Mouse (Mus musculus) adrenal gland, postnatal 25 days (tissue): ENCODE measurements around the gene Camk2g. TPM values are rescaled to one million over a fixed set of nuclear protein-coding genes. Genes with fewer than 3 reads are reported as not detected.

Experiments
- DNase-seq: peaks from one replicate; pipeline ENCODE4 v3.0.0; 2021; ENCODE audit warnings: mixed read lengths
- long read RNA-seq: library from polyadenylated mRNA; stranded (forward); transcript quantifications from one replicate; pipeline ENCODE4 v2.0.0, GENCODE M21; 2021
- total RNA-seq: library from RNA; stranded (reverse); gene quantifications from 2 replicates; pipeline ENCODE4 v1.2.3, GENCODE M21; 2021

Camk2g gene
- 49.0 and 62.6 TPM in 2 replicates for total RNA-seq
- long read RNA-seq, transcript Camk2g-203 (19 exons, 3,564 nt): major isoform, 9 of 26 reads
- long read RNA-seq, partial matches to known transcripts: 1 of 26 reads
- long read RNA-seq, other reads (novel, unspliced or antisense): 13 of 26 reads

DNA sequence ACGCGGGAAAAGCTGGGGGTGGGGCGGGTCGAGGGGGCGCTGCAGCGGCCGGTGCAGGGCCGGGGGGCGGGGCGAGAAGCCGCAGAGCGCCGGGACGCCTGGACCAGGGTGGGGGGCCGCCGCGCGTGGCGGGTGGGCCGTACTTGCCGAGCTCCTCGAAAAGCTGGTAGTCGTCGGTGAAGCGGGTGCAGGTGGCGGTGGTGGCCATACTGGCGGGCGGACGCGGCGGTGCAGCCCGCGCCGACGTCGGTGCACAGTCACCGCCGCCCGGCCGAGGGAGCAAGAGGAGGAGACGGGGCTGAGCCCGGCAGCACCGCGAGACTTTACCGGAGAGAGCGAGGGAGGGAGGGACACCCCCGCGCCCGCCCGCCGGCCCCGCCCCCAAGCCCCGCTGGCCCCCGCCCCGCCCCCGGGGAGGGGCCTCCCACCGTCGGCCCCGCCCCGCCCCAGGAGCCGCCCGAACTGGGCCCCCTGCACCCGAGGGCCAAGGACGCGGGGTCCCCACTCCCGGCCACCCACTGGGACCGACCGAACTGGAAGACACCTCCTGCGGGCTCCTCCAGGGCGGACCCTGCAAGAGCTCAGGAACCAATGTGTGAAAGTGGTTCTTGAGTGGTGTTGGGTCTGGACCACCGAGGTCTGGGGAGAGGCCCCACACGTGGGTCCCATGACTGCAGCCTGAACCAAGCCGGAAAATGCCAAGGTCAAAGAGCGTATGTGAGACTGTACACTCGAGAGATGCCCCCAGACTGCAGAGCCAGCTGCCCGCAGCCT lies at the start of gene Camk2g:
TSS of gene Camk2g (minus strand) at position 331 of the 774 bp plus-strand sequence.
- peak; percentile 90 for DNase-seq

DNA sequence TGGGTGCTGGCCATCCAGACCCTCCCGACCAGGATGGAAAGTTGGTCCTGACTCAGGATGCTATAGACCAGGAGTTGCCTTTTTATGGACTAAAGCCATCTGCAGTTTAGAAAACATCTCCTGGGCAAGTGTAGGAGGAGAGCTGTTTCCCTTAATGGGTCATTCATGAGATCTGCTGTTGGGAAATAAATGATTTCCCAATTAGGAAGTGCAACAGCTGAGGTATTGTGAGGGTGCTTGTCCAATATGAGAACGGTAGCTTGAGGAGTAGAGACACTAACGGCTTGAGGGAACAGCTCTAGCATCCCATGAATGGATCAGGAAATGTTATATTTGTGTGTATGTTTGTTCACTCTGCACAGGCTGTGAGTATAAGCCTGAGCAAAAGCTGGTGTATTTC lies 48.7 kb upstream of the Camk2g start:
- DNase-seq: no peak

DNA sequence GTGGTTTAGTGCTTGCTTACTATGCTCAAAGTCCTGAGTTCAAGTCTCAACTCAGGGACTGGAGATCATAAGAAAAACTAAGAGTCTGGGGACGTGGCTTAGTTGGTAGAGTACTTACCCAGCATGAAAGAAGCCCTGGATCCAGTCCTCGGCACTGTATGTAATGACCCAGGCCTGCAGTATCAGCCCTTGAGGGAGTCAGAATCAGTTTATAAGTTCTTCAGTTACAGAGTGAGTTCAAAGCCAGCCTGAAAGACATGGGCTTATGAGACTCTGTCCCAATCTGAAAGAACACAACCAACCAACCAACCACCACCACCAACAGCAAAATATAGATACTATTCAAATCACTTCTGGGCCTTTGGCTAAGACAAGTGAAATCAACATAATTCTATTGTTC lies 47.6 kb upstream of the Camk2g start:
- DNase-seq: no peak

DNA sequence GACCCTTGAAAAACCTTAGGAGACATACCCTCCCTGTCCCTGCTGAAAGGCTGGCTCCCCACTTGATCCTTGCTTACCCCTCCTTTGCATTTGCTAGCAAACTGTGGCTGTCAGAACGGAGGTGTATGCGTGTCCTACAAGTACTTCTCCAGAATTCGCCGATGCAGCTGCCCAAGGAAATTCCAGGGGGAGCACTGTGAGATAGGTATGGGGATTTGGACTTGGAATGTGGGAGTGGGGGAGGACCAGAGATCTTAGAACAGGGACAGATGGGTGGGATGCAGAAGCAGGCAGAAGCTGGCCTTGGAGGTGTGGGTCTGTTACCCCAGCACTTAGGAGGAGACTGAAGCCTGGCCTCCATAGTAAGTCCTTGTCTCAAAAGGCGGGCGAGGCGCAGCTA lies 43.8 kb upstream of the Camk2g start:
- no peak for DNase-seq

DNA sequence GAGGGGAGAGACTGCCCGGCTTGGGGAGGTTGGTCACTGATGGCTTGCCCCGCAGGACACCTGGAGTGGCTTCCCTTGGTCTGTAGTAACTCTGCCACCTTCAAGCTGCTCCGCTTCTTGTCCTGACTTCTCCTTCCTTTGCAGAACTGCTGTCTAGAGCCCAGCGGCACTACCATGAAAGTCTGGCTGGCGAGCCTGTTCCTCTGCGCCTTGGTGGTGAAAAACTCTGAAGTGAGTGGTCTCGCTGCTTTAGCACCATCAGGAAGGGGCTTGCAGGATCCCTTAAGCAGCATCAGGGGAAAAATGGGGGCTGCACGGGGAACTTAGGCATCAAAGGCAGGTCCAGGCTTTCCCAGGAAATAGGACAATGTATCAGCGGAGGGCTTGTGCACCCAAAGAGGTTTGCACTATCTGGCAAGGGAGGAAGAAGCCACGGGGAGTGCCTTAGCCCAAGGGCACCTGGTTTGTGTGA lies 43.1 kb upstream of the Camk2g start:
- no peak for DNase-seq

DNA sequence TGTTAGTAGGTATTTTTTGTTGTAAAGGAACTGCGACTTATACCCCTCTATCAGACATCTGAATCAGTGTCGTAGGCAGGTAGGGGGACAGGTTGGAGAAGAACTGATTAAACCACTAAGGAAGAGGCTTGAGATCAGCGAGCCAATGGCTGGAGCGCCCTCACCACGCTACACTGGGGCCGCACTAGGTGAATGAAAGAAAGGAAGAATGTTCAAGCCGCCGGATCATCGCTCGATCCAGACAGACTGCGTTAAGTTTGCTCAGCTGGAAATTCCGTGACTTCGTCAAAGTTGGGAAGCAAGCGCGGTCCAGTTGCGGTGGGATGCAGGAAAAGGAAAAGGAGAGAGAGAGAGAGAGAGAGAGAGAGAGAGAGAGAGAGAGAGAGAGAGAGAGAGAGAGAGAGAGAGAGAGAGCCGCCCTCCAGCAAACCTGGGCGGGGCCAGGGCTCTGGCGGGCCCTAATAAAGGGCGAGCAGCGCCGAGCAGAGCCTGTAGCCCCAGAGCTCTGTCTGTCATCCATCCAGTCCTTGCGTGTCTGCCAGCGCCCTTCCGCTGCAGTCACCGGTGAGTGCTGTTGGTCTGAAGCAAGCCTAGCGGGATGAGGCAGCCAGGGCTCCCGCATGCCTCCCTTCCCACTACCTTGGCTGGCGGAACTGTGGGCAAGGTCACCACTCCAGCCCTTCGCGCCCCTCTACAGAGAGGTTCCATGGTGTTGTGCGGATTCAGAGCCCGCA lies 42.5 kb upstream of the Camk2g start, which contains the start of gene Plau:
TSS of gene Plau (plus strand) at position 490 of the 734 bp plus-strand sequence.
- DNase-seq: peak; percentile 78

DNA sequence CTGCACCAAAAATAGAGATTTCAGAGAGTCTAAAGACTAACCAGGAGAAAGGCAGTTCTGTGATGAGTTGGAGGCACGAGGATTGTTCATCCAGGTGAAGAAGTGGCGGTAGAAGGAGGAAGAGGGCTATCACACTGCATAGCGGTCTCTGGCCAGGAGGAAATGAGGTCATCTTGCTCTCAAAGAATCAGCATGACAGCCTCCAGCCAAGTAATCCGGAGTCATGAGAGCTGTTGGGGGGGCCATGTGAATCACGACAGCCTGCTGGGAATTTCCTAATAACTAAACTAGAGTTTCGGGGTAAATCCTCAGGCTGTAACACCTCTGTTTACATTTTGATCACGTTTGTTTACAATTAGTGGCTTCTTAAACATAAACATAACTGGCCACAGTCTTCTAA lies 40.2 kb upstream of the Camk2g start:
- no peak for DNase-seq

DNA sequence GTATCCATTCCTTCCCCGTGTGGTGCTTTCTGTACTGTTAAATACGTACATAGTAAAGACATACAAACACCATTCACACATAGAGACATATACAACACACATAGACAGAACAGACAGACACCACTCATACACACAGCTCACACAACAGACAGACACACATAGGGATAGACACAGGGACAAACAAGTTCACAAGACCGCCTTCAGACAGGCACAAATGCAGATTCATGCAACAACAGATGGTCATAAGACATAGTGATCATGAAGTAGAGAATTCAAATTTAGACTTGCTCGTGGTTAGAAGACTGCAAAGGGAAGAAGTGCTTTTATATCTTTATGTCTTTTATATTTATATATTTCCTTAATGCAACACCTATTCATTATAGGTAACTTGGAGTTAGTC lies 39.6 kb upstream of the Camk2g start:
- no peak for DNase-seq

DNA sequence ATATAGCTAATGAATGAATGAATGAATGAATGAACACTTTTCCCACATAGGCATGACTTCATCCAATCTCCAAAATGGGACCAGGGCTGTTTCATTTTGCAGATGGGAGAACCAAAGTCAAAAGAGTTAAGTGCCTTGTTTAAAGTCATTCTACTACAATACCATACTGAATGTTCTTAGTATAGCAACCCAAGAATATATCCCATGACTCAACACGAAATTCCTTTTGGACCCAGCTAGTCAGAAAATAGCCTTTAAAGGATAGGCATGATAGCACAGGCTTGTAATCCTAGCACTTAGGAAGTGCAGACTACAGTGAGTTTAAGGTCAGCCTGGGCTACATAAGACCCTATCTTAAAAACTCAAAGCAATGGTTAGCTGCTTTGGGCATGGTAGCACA lies 38.0 kb upstream of the Camk2g start:
- no peak for DNase-seq

DNA sequence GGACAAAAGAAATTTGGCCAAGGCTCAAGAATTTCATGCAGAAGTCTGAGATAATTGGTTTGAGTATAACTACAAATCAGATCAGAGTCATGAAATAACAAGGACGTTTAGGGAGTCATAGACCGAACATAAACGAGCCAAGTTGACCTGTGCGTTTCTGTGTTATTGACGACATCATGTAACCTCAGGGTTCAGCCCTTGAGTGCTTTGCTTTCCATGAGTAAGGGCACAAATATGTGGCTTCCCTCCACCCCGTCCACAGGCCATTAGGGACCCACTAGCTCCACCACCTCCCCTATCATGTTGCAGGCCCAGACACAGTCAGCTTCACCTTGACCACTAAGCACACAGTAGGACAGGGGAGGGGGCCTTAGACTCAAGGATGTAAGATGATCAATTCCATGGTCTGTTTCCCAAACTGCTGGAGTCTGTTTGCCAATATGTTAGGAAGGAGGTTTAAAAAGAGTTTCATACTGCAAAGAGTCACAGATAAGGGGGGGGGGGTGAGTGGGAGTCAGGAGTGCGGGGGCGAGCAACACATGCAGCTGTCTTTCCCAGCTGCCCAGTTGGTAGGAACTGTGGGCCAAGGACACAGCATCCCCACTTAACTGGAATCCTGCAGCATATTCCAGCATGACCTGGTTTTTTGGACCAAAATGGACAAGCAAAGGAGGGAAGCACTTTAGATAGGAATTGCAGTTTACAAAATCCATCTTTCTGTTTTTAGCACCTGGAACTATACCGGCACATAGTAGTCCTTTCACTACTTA lies 37.4 kb upstream of the Camk2g start:
- no peak for DNase-seq

DNA sequence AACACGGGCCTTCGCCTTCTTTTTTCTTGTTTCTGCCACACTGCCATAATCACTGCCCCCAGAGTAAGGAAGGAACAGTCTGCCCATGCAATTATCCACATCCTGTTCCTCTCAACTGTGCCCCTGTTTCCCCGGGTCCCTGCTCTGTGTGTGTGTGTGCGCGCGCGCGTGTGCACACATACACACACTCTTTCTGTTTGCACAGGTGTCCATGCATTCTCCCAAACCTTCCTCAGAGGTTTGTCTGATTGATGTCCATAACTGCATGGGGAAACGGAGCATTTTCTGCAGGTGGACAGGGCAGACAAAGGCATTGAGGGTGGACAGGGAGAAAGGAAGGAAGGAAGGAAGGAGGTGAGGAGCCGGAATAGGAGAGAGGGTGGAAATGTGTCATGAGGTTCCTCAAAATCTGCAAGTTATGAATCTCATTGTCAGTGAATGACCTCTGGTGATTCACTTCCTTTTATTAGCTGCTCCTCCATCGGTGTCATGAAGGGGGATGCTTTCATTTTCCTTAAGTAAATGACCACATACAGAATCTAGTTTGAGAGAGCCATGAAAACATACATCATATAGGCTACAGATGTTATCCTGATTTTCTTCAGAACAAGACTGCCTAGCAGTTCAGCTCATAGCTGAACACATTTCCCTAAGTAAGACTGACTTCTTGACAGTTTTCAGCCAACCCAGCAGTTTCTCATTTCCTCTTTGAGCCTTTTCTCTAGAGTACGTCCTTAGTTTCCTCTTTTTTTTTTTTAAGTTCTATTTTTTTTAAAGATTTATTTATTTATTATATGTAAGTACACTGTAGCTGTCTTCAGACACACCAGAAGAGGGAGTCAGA lies 35.9 kb upstream of the Camk2g start:
- DNase-seq: no peak

DNA sequence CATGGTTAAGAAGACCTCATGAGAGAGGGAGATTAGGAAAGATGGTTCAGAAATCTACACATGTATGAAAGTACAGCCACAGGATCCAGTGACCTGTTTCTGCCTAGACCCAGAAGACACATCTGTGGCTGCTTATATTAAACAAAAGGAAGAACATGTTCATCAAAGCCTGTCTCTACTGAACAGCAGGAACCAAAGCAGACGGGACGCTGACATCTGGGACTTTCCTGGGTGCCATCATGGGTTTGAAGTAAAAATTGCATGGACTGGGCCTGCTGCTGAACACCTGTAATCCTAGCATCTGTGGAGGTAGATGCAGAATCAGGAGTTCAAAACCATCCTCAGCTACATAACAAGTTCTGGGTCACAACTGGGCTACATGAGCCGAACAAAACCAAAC lies 34.6 kb upstream of the Camk2g start:
- no peak for DNase-seq

DNA sequence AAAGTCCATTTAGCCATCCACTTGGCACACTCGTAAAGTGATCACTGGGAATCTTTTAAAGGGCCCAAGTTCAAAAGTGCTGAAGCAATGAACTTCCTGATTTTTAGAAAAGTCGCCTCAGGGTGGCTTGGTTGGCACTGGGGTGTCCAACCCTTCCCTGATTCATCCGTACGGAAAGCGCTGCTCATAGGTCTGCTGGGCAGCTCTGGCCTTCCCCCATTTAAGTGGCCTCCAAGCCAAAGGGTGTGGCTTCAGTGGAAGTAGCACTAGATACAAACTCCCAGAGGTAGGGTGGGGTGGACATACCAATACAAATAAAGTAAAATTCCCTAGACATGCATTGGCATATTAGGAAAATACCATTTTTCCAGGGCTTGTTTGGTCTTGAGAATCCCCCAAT lies 33.6 kb upstream of the Camk2g start:
- no peak for DNase-seq

DNA sequence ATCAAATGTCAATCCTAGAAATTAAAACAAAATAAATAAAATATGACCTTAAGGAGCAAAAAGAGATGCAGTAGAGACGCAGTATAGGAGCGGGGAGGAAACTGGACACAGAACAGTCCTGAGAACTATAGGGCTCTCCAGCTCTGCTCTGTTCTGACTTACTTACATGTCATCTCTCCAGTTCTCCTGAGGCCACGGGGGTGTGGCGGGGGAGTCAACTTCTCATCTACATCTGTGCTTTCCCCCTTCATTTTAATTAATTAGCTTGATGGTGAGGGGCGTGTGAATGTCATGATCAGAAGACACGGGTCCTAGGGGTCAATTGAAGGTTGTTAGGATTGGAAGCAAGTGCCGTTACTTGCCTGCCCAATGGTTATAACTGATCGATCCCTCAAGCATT lies 33.2 kb upstream of the Camk2g start:
- no peak for DNase-seq

DNA sequence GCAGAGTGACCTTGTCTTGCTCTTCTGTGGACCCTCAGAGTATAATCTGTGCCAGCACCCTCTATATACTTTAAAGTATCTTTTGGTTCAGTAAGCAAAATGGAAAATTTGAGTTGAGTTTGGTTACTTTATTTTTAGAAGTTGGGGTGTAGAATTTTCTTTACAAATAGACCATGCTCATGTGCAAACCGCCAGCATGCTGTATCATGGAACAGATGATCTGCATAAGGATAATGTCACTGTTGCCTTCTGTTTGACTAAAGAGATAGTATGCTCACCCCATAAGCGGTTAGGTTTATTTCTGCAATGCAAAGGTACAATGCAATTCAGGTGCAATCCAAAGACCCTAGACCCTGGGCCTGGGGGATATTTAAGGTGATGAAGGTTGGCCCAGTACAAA lies 31.6 kb upstream of the Camk2g start:
- no peak for DNase-seq

DNA sequence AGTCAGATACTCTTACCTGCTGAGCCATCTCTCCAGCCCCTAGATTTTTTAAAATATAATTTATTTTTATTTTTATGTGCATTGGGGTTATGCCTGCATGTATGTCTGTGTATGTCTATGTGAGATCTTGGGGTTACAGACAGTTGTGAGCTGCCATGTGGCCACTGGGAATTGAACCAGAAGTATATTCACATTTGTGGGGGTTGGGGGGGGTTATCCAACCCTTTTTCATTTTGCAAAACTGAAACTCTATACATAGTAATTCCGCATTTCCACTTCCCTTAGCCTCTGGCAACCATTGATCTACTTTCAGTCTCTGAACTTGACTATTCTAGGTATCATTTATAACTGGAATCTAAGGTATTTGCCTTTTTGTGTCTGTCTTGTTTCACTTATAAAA lies 30.6 kb upstream of the Camk2g start:
- DNase-seq: no peak

DNA sequence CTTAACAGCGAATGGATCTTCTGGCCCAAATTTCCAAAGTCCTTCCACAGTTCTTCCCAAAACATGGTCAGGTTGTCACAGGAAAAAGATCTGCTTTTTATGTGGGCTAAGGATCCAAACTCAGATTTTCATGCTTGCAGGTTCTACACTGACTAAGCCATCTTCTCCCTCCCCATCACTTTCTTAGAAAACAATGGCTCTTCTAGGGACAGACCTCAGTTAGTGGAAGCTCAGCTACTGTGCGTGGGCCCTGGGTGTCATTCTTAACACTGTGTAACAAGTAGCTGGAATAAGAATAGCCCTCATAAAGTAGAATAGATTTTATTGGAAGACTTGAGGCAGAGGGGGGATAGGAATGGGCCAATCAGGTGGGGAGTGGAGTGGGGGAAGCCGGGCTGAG lies 21.6 kb upstream of the Camk2g start:
- DNase-seq: no peak

DNA sequence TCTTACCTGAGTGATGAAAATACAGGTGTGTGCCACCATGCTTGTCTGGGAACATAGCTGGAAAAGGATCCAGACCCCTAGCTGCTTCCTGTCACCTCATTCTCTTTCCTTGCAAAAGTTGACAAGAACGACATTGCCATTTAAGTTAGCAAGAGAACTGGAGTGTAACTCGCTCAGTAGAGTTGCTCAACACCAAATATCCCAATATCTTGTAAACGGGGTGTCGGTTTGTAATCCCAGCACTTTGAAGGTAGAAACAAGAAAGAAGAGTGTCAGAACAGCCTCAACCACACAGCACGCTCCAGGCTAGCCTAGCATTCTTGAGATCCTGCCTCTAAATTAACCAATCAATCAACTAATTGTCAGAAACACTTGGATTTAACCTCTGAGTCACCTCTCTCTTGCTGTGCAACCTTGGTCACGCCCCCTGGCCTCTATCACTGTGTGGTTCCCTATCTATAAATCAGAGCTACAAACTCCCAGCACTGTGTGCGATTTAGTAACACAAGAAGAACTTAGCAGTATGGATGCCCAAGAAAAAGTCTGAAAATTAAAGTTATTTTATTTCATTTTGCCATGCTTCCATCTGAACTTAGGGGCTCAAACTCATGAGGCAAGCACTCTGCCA lies 18.0 kb upstream of the Camk2g start:
- DNase-seq: peak; percentile 46

DNA sequence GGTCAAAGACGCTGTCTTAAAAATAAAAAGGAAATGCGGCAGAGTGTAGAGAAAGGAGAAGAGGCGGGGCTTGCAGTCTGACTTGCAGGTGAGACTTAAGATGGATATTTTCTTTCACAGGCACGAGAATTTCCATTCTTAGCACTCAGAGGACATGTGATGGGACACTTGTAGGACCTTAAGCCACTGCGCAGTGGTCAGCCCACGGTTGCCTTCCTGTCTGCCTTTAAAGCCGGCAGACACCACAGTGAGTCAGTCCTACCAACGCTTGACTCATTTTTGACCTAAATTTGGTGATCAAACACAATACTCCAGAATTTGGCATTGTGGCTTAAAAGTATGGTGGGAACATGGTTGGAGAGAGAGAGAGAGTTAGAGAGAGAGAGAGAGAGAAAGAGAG lies 17.3 kb upstream of the Camk2g start:
- no peak for DNase-seq

DNA sequence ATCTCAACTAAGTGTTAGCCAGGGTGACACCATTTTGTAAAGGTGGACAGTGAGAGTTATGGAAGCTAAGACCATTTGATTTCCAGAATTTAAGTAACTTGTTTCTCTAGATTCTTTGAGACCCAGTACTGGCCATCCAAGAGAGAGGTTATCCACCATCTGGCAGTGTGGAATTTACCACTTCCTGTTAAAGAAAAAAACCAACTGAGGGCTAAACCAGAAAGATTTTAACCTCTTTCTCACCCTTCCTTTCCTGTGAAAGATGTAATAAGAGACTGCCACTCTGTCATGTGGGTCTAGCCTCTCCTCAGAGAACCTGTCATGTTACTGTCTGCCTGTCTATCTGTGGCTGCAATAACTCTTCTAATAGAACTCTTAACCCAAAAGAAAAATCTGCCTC lies 15.9 kb upstream of the Camk2g start:
- DNase-seq: no peak

DNA sequence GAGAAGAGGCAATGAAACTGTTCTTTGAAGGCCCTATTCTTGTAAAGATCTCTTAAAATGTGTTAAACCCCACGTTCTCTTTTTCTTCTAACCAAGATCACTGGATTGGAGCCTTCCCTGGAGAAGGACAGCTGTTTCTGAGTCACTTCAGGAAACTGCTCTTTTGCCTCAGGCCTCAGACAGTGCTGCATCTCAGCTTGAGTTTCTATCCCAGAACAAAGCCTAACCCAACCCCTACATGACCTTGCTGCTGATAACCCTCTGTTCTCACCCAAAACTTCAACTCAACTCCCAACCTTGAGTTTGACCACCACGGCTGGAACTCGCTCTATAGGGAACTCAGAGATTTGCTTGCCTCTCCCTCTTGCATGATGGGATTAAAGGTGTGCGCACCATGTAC lies 15.5 kb upstream of the Camk2g start:
- no peak for DNase-seq
